Mouse (Mus musculus): ENCODE measurements around the gene Rgs6.

Gene Rgs6

GRCm38 (mm10) chr12:82855333-82856107, 267.4 kb downstream of the Rgs6 start:
- DNase-seq (ENCODE audit: low spot score): no peak

GRCm38 (mm10) chr12:82865686-82866085, 277.6 kb downstream of the Rgs6 start:
- no peak for DNase-seq (ENCODE audit: low spot score)

GRCm38 (mm10) chr12:82880711-82881110, 292.6 kb downstream of the Rgs6 start:
- no peak for DNase-seq (ENCODE audit: low spot score)

- no peak for DNase-seq (ENCODE audit: low spot score)
Observed at GRCm38 (mm10) chr12:82883079-82883478, 295.0 kb downstream of the Rgs6 start.

- no peak for DNase-seq (ENCODE audit: low spot score)
Observed at GRCm38 (mm10) chr12:82894971-82895838, 307.1 kb downstream of the Rgs6 start.

- no peak for DNase-seq (ENCODE audit: low spot score)
Observed at GRCm38 (mm10) chr12:82905773-82906172, 317.7 kb downstream of the Rgs6 start.

- no peak for DNase-seq (ENCODE audit: low spot score)
Observed at GRCm38 (mm10) chr12:82910846-82911245, 322.8 kb downstream of the Rgs6 start.

GRCm38 (mm10) chr12:82914127-82914526, 326.0 kb downstream of the Rgs6 start:
- no peak for DNase-seq (ENCODE audit: low spot score)

- DNase-seq (ENCODE audit: low spot score): no peak
Observed at GRCm38 (mm10) chr12:82920146-82920545, 332.1 kb downstream of the Rgs6 start.

- no peak for DNase-seq (ENCODE audit: low spot score)
Observed at GRCm38 (mm10) chr12:82921287-82922015, 333.4 kb downstream of the Rgs6 start.

- no peak for DNase-seq (ENCODE audit: low spot score)
Observed at GRCm38 (mm10) chr12:82922856-82923506, 334.9 kb downstream of the Rgs6 start.

GRCm38 (mm10) chr12:82932706-82933461, 344.8 kb downstream of the Rgs6 start:
- no peak for DNase-seq (ENCODE audit: low spot score)

GRCm38 (mm10) chr12:82935121-82935762, 347.1 kb downstream of the Rgs6 start:
- DNase-seq (ENCODE audit: low spot score): no peak

- no peak for DNase-seq (ENCODE audit: low spot score)
Observed at GRCm38 (mm10) chr12:82935767-82936166, 347.7 kb downstream of the Rgs6 start.

- DNase-seq (ENCODE audit: low spot score): no peak
Observed at GRCm38 (mm10) chr12:82940461-82940860, 352.4 kb downstream of the Rgs6 start.

- peak; percentile 43 for DNase-seq (ENCODE audit: low spot score)
Observed at GRCm38 (mm10) chr12:82946507-82946906, 358.4 kb downstream of the Rgs6 start.

GRCm38 (mm10) chr12:82961111-82961510, 373.0 kb downstream of the Rgs6 start:
- no peak for DNase-seq (ENCODE audit: low spot score)

GRCm38 (mm10) chr12:82961852-82962251, 373.8 kb downstream of the Rgs6 start:
- no peak for DNase-seq (ENCODE audit: low spot score)

- DNase-seq (ENCODE audit: low spot score): no peak
Observed at GRCm38 (mm10) chr12:82970521-82971105, 382.5 kb downstream of the Rgs6 start.

GRCm38 (mm10) chr12:82971176-82971575, 383.1 kb downstream of the Rgs6 start:
- DNase-seq (ENCODE audit: low spot score): no peak
